Mouse (Mus musculus) common myeloid progenitor, adult 5-6 weeks (primary cell): ENCODE measurements around the gene Ttll6. TPM values are rescaled to one million over a fixed set of nuclear protein-coding genes. Genes with fewer than 3 reads are reported as not detected.
A peak's percentile ranks its signal among the peaks of the same experiment; 100 is the strongest.

Source experiments
- ATAC-seq: replicated peaks from 2 replicates; pipeline ENCODE4 v1.8.0; 2016; ENCODE audit warnings: low read depth, mild to moderate bottlenecking, moderate TSS enrichment, inconsistent platforms; ENCODE audit not compliant: poor library complexity, severe bottlenecking
- total RNA-seq: library from RNA; stranded (forward); fragments of 200-1000, 187-1606 nt; gene quantifications from 2 replicates; pipeline ENCODE4 v1.2.3, GENCODE M21; 2017

Gene Ttll6
- total RNA-seq, 1 experiment from 2014 or later, result not detected

DNA sequence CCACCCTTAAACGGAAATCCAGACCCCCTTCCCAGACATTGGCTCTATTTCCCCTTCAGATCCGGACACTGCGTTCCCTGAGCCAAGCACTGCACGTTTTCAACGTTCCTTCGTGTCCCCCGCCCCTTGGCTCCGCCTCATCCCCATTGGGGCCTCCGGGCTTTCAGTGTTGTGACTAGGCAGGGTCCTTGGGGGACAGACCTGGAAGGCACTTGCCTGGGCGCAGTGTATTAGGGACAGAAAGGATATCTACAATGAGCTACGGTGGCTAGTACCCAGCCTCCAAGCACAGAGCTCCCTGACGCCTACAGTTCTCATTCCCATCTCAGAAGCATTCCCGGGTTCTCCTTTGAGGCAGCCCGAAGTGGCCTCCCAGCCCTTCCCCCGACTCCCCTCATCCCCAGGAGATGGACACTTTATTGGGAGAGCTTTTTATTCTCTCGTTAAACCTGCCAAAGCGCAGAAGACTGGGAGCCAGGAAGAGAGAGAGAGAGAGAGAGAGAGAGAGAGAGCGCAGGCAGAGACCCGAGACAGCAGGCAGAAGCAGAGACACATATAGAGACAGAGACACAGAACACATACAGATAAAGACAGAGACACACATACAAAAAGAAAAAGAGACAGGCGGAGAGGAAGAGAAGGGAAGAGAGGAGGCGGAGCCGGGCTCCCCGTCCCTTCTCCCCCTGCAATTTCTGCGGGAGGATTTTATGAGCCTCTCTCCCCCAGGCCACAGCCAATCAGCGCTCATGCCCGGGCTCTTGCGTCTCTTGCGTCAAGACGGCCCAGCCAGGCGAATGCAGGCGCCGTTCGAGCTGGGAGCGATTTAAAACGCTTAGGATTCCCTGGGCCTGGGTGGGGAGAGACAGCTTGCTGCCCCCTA, 60.2 kb downstream of the Ttll6 start, which contains the start of gene Hoxb13:
TSS of gene Hoxb13 (plus strand) at position 796 of the 880 bp plus-strand sequence.
- no peak for ATAC-seq

DNA sequence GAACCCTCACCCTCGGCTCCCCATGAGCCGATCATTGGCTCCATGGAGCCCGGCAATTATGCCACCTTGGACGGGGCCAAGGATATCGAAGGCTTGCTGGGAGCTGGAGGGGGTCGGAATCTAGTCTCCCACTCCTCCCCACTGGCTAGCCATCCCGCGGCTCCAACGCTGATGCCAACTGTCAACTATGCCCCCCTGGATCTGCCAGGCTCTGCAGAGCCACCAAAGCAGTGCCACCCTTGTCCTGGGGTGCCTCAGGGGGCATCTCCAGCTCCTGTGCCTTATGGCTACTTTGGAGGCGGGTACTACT, 60.8 kb downstream of the Ttll6 start:
- ATAC-seq, result no peak

DNA sequence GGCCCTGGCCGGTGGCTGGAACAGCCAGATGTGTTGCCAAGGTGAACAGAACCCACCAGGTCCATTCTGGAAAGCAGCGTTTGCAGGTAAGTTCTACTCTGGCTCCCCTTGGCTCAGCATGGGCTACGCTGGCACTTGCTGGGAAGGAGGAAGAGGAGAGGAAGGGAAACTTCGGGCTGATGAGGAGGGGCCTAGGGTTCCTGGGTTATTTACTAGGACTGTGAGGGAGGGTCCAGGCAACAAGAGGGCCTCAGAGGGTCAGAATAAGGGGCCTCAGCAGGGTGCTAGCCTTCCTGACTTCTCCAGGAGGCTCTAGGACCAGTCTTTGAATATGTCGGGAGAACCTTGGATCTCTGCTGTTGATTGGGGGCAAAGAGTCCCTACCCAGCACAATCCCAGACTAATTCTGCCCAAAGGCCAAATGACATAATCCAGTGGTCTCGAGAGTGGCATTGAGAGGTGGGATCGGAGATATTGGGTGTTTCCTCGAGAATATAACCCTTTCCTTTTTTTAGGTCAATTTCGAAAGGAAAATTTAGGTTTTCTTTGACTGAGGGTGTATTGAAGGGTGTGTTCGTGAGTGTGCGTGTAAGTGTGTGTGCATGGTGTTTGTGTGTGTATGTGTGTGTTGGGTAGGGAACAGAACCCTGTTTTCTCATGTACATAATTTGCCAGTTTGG, 61.5 kb downstream of the Ttll6 start:
- ATAC-seq, result no peak

DNA sequence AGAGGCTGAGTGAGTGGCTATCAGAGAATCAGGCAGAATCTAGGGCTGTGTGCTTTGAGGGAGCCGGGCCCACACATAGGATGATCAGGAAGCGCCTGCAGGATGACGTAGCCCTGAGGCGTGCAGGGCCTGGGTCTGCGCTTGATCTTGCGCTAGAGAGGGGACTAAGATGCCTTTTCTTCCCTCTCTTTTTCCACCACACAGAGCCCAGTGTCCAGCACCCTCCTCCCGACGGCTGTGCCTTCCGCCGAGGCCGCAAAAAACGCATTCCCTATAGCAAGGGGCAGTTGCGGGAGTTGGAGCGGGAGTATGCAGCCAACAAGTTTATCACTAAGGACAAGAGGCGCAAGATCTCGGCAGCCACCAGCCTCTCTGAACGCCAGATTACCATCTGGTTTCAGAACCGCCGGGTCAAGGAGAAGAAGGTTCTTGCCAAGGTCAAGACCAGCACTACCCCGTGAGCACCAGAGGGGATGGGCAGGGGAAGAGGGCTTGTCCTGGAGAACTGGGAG, 62.2 kb downstream of the Ttll6 start:
- no peak for ATAC-seq

DNA sequence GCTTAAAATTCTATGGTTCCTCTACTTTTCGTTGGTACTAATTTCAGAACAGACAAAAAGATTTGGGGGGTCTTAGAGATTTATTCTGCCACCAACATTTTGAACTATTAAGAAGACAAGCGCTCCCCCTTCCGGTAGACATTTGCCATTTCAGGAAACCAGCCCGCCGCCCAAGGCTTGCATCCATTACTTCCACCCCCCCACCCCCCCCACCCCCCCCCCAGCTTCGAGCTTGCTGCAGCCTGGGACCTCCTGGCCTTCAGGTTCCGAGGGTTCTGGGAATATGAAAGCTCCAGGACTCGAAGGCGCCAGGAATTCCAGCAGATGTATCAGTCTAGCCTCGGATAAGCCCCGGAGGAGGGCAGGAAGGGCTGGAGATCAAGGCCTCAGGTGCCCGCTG, 65.1 kb downstream of the Ttll6 start:
- ATAC-seq, result no peak

DNA sequence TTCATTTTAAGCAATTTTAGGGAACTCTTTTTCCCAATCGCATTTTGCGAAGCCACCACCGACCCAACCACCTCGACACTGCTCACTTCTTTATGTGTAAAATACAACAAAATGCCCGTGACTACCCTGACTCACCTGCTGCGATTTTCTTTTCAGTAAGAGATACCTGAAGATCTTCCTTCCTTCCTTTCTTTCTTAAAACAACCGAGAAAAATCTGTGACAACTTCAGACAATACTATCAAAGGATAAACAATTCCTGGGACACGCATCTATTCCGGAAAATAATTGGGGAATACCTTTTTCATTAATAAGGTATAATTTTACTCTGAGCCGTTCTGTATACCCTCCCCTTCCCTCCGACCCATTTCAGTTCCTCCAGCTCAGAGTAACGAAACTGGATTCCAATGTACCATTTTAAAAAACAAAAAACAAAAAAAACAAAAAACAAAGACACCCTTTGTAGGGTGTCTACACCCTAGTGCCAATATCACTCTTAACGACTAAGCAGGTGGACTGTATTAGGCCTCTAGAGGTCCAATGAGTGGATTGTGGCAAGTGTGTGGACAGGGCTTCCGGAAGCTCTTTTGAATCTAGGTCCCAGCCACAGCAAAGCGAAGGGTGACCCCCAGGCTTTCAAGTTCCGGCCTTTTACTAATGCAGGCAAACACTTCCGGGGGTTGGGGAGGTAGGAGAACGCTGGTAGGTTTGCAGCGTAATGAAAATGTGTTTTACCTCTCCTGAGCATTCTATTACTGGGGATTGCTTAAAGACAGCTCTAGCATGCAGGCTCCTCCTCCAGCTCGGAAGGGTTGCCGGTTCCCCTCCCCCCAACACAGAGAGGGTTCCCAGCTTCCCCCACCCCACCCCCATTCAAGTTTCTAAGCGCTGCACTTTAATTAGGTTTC, 65.8 kb downstream of the Ttll6 start:
- no peak for ATAC-seq

DNA sequence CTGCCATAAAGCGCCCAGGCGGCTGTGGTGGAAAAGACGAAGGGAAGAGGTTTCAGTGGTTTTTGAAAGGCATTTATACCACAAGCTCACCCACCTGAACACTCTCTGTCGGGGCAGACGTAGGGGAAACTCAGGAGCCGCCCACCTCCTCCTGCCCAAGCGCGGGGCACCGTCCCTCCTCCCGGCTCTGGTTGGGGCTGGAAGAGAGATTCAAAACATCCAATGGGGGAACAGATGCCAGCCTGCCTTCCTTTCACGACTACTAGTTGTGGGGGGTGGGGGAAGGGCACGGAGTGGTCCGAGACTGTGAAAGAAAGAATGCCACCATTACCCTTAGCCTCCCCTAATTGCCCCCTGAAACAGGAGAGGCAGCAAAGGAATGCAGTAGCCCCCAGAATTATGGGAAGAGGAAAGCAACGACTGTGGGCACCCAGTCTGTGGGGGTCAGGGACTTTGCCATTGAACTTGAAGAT, 66.6 kb downstream of the Ttll6 start:
- no peak for ATAC-seq

DNA sequence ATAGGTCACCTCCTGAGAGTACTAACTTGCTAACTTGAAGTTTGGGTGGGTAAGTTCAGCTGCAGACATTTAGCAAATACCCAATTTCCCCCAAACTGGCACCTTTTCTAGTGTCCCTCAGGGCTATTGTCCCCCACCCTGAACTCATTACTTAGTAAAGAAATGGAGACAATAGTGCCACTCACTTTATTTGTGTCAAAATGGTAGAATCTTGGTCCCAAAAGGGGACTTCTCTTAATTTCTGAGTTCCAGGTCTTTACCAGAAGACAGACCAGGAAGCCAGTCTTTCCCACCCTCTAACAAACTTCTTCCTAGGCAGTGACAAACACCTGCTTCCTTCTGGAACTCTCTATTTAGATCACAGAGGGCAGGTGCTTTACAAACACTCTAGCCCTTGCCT, 68.2 kb downstream of the Ttll6 start:
- ATAC-seq, result no peak

DNA sequence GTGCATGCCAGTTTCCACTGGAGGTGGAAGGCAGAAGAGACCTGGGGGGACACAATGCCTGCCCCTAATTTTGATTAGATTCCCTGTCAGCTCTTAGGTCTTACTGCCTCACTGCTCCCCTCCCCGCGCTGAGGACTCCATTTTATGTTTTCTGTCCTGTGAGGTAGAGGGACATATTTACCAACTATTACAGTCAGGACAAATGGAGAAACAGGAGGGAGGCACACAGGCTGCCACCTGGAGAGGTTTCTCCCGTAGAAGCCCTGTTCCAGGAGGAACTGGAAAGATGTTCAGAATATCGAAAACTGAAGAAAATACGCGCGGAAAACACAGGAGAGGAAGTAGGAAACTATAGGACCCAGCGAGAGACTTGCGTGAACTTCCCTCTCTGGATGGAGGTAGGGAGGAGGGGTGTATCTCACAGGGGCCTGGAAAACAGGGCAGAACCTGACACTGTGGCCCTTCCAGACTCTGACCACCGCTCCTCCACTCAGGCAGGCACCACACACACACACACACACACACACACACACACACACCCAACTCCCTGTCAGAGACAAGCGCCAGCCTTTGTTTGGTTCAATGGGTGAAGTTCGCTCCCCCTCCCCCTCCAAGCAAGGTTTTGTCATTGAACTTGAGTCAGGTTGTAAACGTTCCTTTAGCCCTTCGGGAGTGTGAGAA, 69.0 kb downstream of the Ttll6 start:
- no peak for ATAC-seq

DNA sequence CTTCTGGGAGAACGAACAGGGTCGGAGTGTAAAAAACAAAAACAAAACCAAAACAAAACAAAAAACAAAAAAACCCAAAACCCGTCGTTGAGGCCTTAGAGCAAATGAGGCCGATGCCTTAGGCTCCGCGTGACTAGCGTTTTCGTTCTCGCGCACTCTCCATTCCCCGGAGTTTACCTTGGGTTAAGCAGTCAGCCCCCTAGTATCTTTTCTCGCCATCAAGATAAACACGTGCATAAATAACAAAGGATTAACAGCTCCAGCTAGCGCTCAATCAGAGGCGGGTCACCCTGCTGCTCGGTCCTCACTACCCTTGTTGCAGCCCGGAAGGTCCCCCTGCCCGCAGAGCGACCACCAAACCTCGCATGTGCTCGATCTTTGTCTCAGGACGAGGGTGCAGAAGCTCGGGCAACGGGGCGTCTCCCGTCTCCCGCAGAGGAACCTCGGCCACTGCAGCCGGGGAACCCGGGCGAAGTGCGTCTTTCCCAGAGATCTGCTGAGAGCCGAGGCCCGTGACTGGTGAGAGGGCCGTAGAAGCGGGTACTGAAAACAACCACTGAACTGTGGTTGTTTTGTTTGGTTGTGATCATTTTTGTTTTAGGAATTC, 69.7 kb downstream of the Ttll6 start:
- no peak for ATAC-seq

DNA sequence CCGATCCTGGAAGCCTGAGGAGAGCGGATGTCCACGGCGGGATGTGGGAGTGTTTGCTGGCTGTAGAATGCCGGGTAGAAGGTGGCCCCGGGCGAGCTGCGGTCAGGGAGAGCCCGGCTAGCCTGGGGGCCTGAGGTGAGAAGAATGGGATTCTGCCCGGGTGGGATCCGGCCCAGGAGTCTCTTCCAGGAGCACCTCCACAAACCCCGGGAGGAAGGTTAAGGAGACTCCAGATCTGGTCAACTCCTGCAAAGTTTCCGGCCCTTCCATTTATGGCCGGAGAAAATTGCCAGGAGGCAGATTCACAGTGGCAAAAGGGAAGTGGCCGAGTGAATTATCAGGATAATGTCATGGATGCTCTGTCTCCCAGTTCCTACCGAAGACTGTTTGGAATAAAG, 70.2 kb downstream of the Ttll6 start:
- no peak for ATAC-seq

DNA sequence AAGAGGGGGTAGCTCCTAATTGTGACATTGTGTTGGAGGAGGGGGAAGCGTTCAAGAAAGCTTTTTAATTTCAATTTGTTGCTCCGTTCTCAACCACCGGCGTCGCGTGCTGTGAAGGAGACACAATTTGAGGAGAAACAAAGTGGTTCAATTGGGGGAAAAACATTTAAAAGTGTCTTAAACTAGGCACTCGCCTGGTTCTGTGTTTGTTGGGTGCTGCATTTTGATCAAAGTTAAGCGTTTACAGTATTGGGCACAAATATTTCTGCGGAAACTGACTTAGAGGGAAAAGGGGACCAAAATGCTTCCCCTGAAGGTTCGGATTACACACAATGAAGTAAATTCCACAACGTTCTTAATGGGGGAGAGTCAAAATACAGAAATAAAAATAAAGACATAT, 70.8 kb downstream of the Ttll6 start:
- no peak for ATAC-seq

DNA sequence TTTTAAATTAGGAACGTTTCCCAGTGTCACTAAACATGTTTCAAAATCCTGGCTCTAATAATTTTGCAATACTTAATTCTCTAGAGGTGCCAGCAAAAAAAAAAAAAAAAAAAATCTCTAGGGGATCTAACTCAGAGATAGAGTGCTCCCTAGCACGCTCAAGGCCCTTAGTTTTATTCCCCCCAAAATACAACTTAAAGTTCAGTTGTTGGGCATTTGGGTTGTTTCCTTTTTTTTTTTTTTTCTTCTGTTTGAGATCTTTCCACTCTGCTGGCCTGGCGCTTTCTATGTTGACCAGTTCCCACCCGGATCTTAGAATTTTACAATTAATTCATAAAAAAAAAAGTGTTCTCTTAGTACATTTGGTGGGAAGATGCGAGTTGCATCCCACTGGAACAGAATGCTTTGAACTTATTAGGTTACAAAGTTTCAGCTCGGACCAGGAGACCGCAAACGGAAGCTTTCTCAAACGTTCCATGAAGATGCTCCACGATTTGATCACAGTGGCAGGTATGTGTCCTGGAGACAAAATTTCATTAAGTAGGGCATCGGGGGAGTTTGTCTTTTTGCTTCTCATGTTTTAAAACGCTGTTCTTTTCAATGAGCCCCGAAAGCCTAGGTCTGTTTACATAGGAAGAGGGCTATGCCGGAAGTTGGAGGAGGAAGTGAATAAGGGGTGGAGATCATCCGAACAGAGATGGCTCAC, 72.0 kb downstream of the Ttll6 start:
- 0 out of 2 replicates have a peak, but pooled peaks have one; percentile 42 for ATAC-seq

Other genes starting within 250 kb of the Ttll6 start
- not detected in 2 replicates for gene B4galnt2, start 218.9 kb upstream of the Ttll6 start, total RNA-seq
- gene Igf2bp1, start 127.8 kb upstream of the Ttll6 start, total RNA-seq, result not detected in 2 replicates
- gene Gip, start 109.2 kb upstream of the Ttll6 start, total RNA-seq, result not detected in 2 replicates
- gene Snf8, start 98.9 kb upstream of the Ttll6 start, total RNA-seq, result 41.2 and 42.4 TPM in 2 replicates
- 12.0 and 20.1 TPM in 2 replicates for gene Ube2z, start 68.4 kb upstream of the Ttll6 start, total RNA-seq
- gene Atp5g1, start 58.1 kb upstream of the Ttll6 start, total RNA-seq, result 110 and 145 TPM in 2 replicates
- gene Calcoco2, start 21.8 kb upstream of the Ttll6 start, total RNA-seq, result not detected in 2 replicates
- gene Hoxb13, start 60.5 kb downstream of the Ttll6 start, total RNA-seq, result not detected in 2 replicates
- not detected in 2 replicates for gene Hoxb9, start 137.7 kb downstream of the Ttll6 start, total RNA-seq
- gene Hoxb8, start 148.1 kb downstream of the Ttll6 start, total RNA-seq, result not detected in 2 replicates
- not detected in 2 replicates for gene Hoxb7, start 152.8 kb downstream of the Ttll6 start, total RNA-seq
- not detected in 2 replicates for gene Hoxb6, start 158.7 kb downstream of the Ttll6 start, total RNA-seq
- not detected in 2 replicates for gene Hoxb5, start 169.6 kb downstream of the Ttll6 start, total RNA-seq
- 1.1 and 2.8 TPM in 2 replicates for gene Hoxb4, start 184.5 kb downstream of the Ttll6 start, total RNA-seq
- gene Hoxb3, start 189.5 kb downstream of the Ttll6 start, total RNA-seq, result 0.55 and 0.78 TPM in 2 replicates
- 0.73 TPM in 1 of 2 replicates, not detected in the other for gene Hoxb2, start 216.7 kb downstream of the Ttll6 start, total RNA-seq
- gene Hoxb1, start 232.0 kb downstream of the Ttll6 start, total RNA-seq, result not detected in 2 replicates